Mouse (Mus musculus) lung, embryonic 14.5 days (tissue): Measurements from ENCODE around the gene Htr2c. TPM values are rescaled to one million over a fixed set of nuclear protein-coding genes. Genes with fewer than 3 reads are reported as not detected.

ENCODE experiments used
- ATAC-seq: fragments of 200-750 bp; cut with Nextera tagmentation; 2 replicates; pipeline ENCODE4 v1.8.0; 2017; ENCODE audit warnings: mild to moderate bottlenecking, moderate TSS enrichment, moderate library complexity; ENCODE audit not compliant: insufficient read depth
- DNase-seq: peaks from one replicate; pipeline ENCODE4 v3.0.0-alpha.2; 2015
- H3K27ac ChIP-seq: fragments of 300-500 bp; sonication (generic); 2 replicates; pipeline ENCODE4 v1.5.1; 2014; ENCODE audit warnings: low read depth, mild to moderate bottlenecking, moderate library complexity
- H3K27me3 ChIP-seq: fragments of 300-500 bp; sonication (generic); 2 replicates; pipeline ENCODE4 v1.6.1; 2014; ENCODE audit warnings: low read length, control low read depth; ENCODE audit not compliant: insufficient read depth
- H3K36me3 ChIP-seq: fragments of 300-500 bp; sonication (generic); 2 replicates; pipeline ENCODE4 v1.6.1; 2014; ENCODE audit warnings: control low read depth; ENCODE audit not compliant: insufficient read depth
- H3K4me1 ChIP-seq: fragments of 300-500 bp; sonication (generic); 2 replicates; pipeline ENCODE4 v1.6.1; 2014; ENCODE audit warnings: antibody characterized with exemption, control low read depth; ENCODE audit not compliant: insufficient read depth
- H3K4me2 ChIP-seq: fragments of 300-500 bp; sonication (generic); 2 replicates; pipeline ENCODE4 v1.6.1; 2014; ENCODE audit warnings: mild to moderate bottlenecking
- H3K4me3 ChIP-seq: fragments of 300-500 bp; sonication (generic); 2 replicates; pipeline ENCODE4 v1.5.1; 2014; ENCODE audit warnings: low read depth, low read length
- H3K9ac ChIP-seq: fragments of 300-500 bp; sonication (generic); 2 replicates; pipeline ENCODE4 v1.6.1; 2014
- H3K9me3 ChIP-seq: fragments of 300-500 bp; sonication (generic); 2 replicates; pipeline ENCODE4 v1.6.1; 2016; ENCODE audit warnings: low read depth, low read length, control low read depth
- CTCF ChIP-seq: IDR thresholded peaks from 2 replicates; pipeline ENCODE4 v1.5.1; 2016; ENCODE audit warnings: antibody characterized with exemption, low read depth
- WGBS: fragments of 180-500 bp; shearing (Covaris S2); extraction: QIAGEN DNeasy Blood & Tissue Kit; methylation state at CpG from one replicate; pipeline ENCODE4 v1.1.7; 2014; 5-methylcytosine and 5-hydroxymethylcytosine counted together
- polyA plus RNA-seq: library from polyadenylated mRNA; unstranded; fragments of >200 nt; fragmentation: Nextera tagmentation; extraction: Ambion mirVana; gene quantifications from 2 replicates; pipeline ENCODE4 v1.2.1, GENCODE M21; 2014

The Htr2c gene
- not detected in 2 replicates for polyA plus RNA-seq

GRCm38 (mm10) chrX:146962258-146962913, at the start of gene Htr2c:
TSS of gene Htr2c (plus strand) at chrX:146962513.
- Histone ChIP-seq H3K36me3 (no peaks in the 10 kb centered on the region), H3K9ac (no peak within 1 kb of the TSS), H3K27me3 (peaks cover 24% of the 10 kb centered on the region; the same call in 1 of the 2 replicates), H3K4me2 (peak within 1 kb of the TSS; percentile 53), H3K4me1 (no peaks in the 10 kb centered on the region), H3K9me3 (no peaks in the 10 kb centered on the region), H3K4me3 (peak within 1 kb of the TSS; percentile 16; the same call in 1 of the 2 replicates), H3K27ac (no peak within 1 kb of the TSS)
- DNase-seq (no peak), ATAC-seq (no peak)
- TF ChIP-seq CTCF: no peak
- 14% methylated on average over 27 of the region's 27 CpGs for WGBS

- Histone ChIP-seq H3K4me2 (no peak overlapping the region), H3K4me1 (no peaks in the 10 kb centered on the region), H3K9me3 (no peaks in the 10 kb centered on the region), H3K4me3 (no peak overlapping the region), H3K27ac (no peak overlapping the region), H3K9ac (no peak overlapping the region), H3K36me3 (no peaks in the 10 kb centered on the region), H3K27me3 (no peaks in the 10 kb centered on the region)
- ATAC-seq (no peak), DNase-seq (no peak)
- no peak for TF ChIP-seq CTCF
- 34% methylated on average over 1 of the region's 1 CpGs for WGBS
Measured at GRCm38 (mm10) chrX:146928251-146928650, 34.1 kb upstream of the Htr2c start.

GRCm38 (mm10) chrX:146936332-146936731, 26.0 kb upstream of the Htr2c start:
- Histone ChIP-seq H3K27ac (no peak overlapping the region), H3K4me3 (no peak overlapping the region), H3K36me3 (no peaks in the 10 kb centered on the region), H3K4me1 (no peaks in the 10 kb centered on the region), H3K27me3 (no peaks in the 10 kb centered on the region), H3K9ac (no peak overlapping the region), H3K4me2 (no peak overlapping the region), H3K9me3 (no peaks in the 10 kb centered on the region)
- ATAC-seq (no peak), DNase-seq (no peak)
- no peak for TF ChIP-seq CTCF

GRCm38 (mm10) chrX:146946216-146946886, 16.0 kb upstream of the Htr2c start:
- no peak for ATAC-seq
- TF ChIP-seq CTCF: no peak
- WGBS: 57% methylated on average over 2 of the region's 2 CpGs

GRCm38 (mm10) chrX:146946996-146947395, 15.3 kb upstream of the Htr2c start:
- Histone ChIP-seq H3K36me3 (no peaks in the 10 kb centered on the region), H3K4me1 (no peaks in the 10 kb centered on the region), H3K4me3 (no peak overlapping the region), H3K27ac (no peak overlapping the region), H3K4me2 (no peak overlapping the region), H3K9ac (no peak overlapping the region), H3K27me3 (no peaks in the 10 kb centered on the region), H3K9me3 (no peaks in the 10 kb centered on the region)
- DNase-seq (no peak), ATAC-seq (no peak)
- TF ChIP-seq CTCF: no peak

More at GRCm38 (mm10) chrX:146946216-146946886, 16.0 kb upstream of the Htr2c start:
- H3K9me3 ChIP-seq: no peaks in the 10 kb centered on the region
- no peak overlapping the region for H3K4me2 ChIP-seq
- no peaks in the 10 kb centered on the region for H3K4me1 ChIP-seq
- DNase-seq: no peak
- no peaks in the 10 kb centered on the region for H3K27me3 ChIP-seq
- H3K27ac ChIP-seq: no peak overlapping the region
- H3K9ac ChIP-seq: no peak overlapping the region
- no peaks in the 10 kb centered on the region for H3K36me3 ChIP-seq
- H3K4me3 ChIP-seq: no peak overlapping the region

GRCm38 (mm10) chrX:146958608-146959007, 3.7 kb upstream of the Htr2c start:
- 75% methylated on average over 1 of the region's 1 CpGs for WGBS
- H3K27ac ChIP-seq: no peak overlapping the region
- H3K4me3 ChIP-seq: no peak overlapping the region
- no peaks in the 10 kb centered on the region for H3K4me1 ChIP-seq
- H3K36me3 ChIP-seq: no peaks in the 10 kb centered on the region
- no peak for TF ChIP-seq CTCF
- no peaks in the 10 kb centered on the region for H3K9me3 ChIP-seq
- DNase-seq (no peak), ATAC-seq (no peak)
- H3K9ac ChIP-seq: no peak overlapping the region
- peaks cover 24% of the 10 kb centered on the region; the same call in 1 of the 2 replicates for H3K27me3 ChIP-seq
- no peak overlapping the region for H3K4me2 ChIP-seq

GRCm38 (mm10) chrX:146959960-146960359, 2.4 kb upstream of the Htr2c start:
- WGBS: 21% methylated on average over 10 of the region's 10 CpGs

More at GRCm38 (mm10) chrX:146959960-146960359, 2.4 kb upstream of the Htr2c start:
- H3K27me3 ChIP-seq: peaks cover 24% of the 10 kb centered on the region; the same call in 1 of the 2 replicates
- no peak overlapping the region for H3K9ac ChIP-seq
- no peak overlapping the region for H3K4me3 ChIP-seq
- H3K36me3 ChIP-seq: no peaks in the 10 kb centered on the region
- H3K4me2 ChIP-seq: no peak overlapping the region
- no peak for ATAC-seq
- H3K4me1 ChIP-seq: no peaks in the 10 kb centered on the region
- no peak for DNase-seq
- no peaks in the 10 kb centered on the region for H3K9me3 ChIP-seq
- H3K27ac ChIP-seq: no peak overlapping the region
- no peak for TF ChIP-seq CTCF
